Mouse (Mus musculus) kidney, adult 2 months (tissue): Measurements from ENCODE around the gene Gnat2. TPM values are rescaled to one million over a fixed set of nuclear protein-coding genes. Genes with fewer than 3 reads are reported as not detected.

ENCODE experiments used
- DNase-seq: peaks from one replicate; pipeline ENCODE4 v3.0.0; 2021
- H3K27ac ChIP-seq: fragments of 200-500 bp; 2 replicates; pipeline ENCODE4 v1.5.1; 2012; ENCODE audit warnings: low read depth, low read length, control low read depth, inconsistent platforms; ENCODE audit not compliant: insufficient read depth
- H3K27me3 ChIP-seq: fragments of 200-500 bp; replicated peaks from 2 replicates; pipeline ENCODE4 v1.6.1; 2012; ENCODE audit warnings: mild to moderate bottlenecking, moderate library complexity, low read length, inconsistent platforms; ENCODE audit not compliant: control insufficient read depth, insufficient read depth
- H3K36me3 ChIP-seq: fragments of 200-500 bp; 2 replicates; pipeline ENCODE4 v1.6.1; 2012; ENCODE audit warnings: mild to moderate bottlenecking, moderate library complexity, low read length, inconsistent platforms; ENCODE audit not compliant: control insufficient read depth, insufficient read depth
- H3K4me1 ChIP-seq: fragments of 200-500 bp; 2 replicates; pipeline ENCODE4 v1.6.1; 2011; ENCODE audit warnings: low read length; ENCODE audit not compliant: control insufficient read depth, insufficient read depth
- H3K4me3 ChIP-seq: fragments of 200-500 bp; 2 replicates; pipeline ENCODE4 v1.5.1; 2011; ENCODE audit warnings: mild to moderate bottlenecking, low read depth, low read length, control low read depth; ENCODE audit not compliant: insufficient read depth
- CTCF ChIP-seq: fragments of 200-500 bp; conservative IDR thresholded peaks from 2 replicates; pipeline ENCODE4 v1.5.1; 2011; ENCODE audit warnings: low read depth, mild to moderate bottlenecking, control low read depth, low read length, moderate library complexity, mixed read lengths; ENCODE audit not compliant: insufficient read depth, insufficient read length
- POLR2A ChIP-seq: fragments of 200-500 bp; IDR thresholded peaks from one replicate; pipeline ENCODE4 v1.6.1; 2011; ENCODE audit warnings: low read depth, low read length, control low read depth
- WGBS: fragments of 180-500 bp; shearing (Covaris S2); methylation state at CpG from one replicate; pipeline ENCODE4 v1.1.7; 2018; 5-methylcytosine and 5-hydroxymethylcytosine counted together
- polyA plus RNA-seq: library from polyadenylated mRNA; depleted of rRNA; stranded (reverse); fragments of >200 nt; gene quantifications from 2 replicates; pipeline ENCODE4 v1.2.3, GENCODE M21; 2012; rRNA removed

Gene Gnat2
- polyA plus RNA-seq, 1 experiment: 0.61 TPM

- Histone ChIP-seq H3K27me3 (no peaks in the 10 kb centered on the region), H3K4me1 (peaks cover 6% of the 10 kb centered on the region; the same call in 1 of the 2 replicates), H3K27ac (no peak overlapping the region), H3K36me3 (no peaks in the 10 kb centered on the region; the same call in 1 of the 2 replicates), H3K4me3 (peak overlapping the region; percentile 91)
- WGBS: 43% methylated on average over 5 of the region's 5 CpGs
- DNase-seq: no peak
- TF ChIP-seq CTCF: no peak
- TF ChIP-seq POLR2A: no peak
These were observed 54.1 kb downstream of the Gnat2 start for GRCm38 (mm10) chr3:108146671-108147070.

GRCm38 (mm10) chr3:108147386-108148235 lies 55.0 kb downstream of the Gnat2 start:
- no peaks in the 10 kb centered on the region; the same call in 1 of the 2 replicates for H3K36me3 ChIP-seq
- peak overlapping the region; percentile 39 for H3K27ac ChIP-seq
- DNase-seq: peak; percentile 94
- H3K4me3 ChIP-seq: no peak overlapping the region
- H3K27me3 ChIP-seq: no peaks in the 10 kb centered on the region
- H3K4me1 ChIP-seq: peaks cover 6% of the 10 kb centered on the region; the same call in 1 of the 2 replicates
- 45% methylated on average over 11 of the region's 11 CpGs for WGBS
- TF ChIP-seq POLR2A (no peak), CTCF (peak; percentile 95)

Other genes starting within 250 kb of the Gnat2 start
- 0.72 TPM in 2 replicates for gene Eps8l3, start 215.6 kb upstream of the Gnat2 start, polyA plus RNA-seq
- gene Gstm5, start 197.0 kb upstream of the Gnat2 start, polyA plus RNA-seq: 172 and 198 TPM in 2 replicates
- 24.5 and 28.1 TPM in 2 replicates for gene Gstm7, start 161.0 kb upstream of the Gnat2 start, polyA plus RNA-seq
- gene Gstm6, start 149.0 kb upstream of the Gnat2 start, polyA plus RNA-seq: 2.5 and 4.3 TPM in 2 replicates
- 0.41 and 0.63 TPM in 2 replicates for gene Gstm3, start 123.5 kb upstream of the Gnat2 start, polyA plus RNA-seq
- 190 and 212 TPM in 2 replicates for gene Gstm2, start 106.3 kb upstream of the Gnat2 start, polyA plus RNA-seq
- 1,515 and 1,697 TPM in 2 replicates for gene Gstm1, start 74.8 kb upstream of the Gnat2 start, polyA plus RNA-seq
- 23.4 and 23.9 TPM in 2 replicates for gene Gstm4, start 47.9 kb upstream of the Gnat2 start, polyA plus RNA-seq
- 59.0 and 86.6 TPM in 2 replicates for gene Ampd2, start 6.1 kb upstream of the Gnat2 start, polyA plus RNA-seq
- gene Gnai3, start 53.4 kb downstream of the Gnat2 start, polyA plus RNA-seq: 21.3 and 31.0 TPM in 2 replicates
- not detected in 2 replicates for gene Gpr61, start 62.1 kb downstream of the Gnat2 start, polyA plus RNA-seq
- 18.4 and 25.7 TPM in 2 replicates for gene Amigo1, start 93.5 kb downstream of the Gnat2 start, polyA plus RNA-seq
- 7.0 and 7.1 TPM in 2 replicates for gene Cyb561d1, start 108.4 kb downstream of the Gnat2 start, polyA plus RNA-seq
- 23.1 and 29.3 TPM in 2 replicates for gene Atxn7l2, start 118.1 kb downstream of the Gnat2 start, polyA plus RNA-seq
- gene Sypl2, start 133.9 kb downstream of the Gnat2 start, polyA plus RNA-seq: 37.7 and 38.7 TPM in 2 replicates
- gene Psma5, start 164.1 kb downstream of the Gnat2 start, polyA plus RNA-seq: 43.2 and 55.0 TPM in 2 replicates
- 30.2 and 34.2 TPM in 2 replicates for gene Sort1, start 191.3 kb downstream of the Gnat2 start, polyA plus RNA-seq